Mouse (Mus musculus) kidney, postnatal 36 days (tissue): Measurements from ENCODE around the gene Noa1.

Experiments
- DNase-seq, 2 experiments: peaks; one replicate each; pipeline ENCODE4 v3.0.0; 2021 to 2022; ENCODE audit warnings: mixed read lengths in 2 of 2

Noa1 gene

GRCm38 (mm10) chr5:77252115-77252827 is 57.6 kb downstream of the Noa1 start:
- DNase-seq, result no peak

- DNase-seq, result no peak
Observed at GRCm38 (mm10) chr5:77251656-77252055, 58.2 kb downstream of the Noa1 start.

GRCm38 (mm10) chr5:77250083-77250482 is 59.8 kb downstream of the Noa1 start:
- no peak for DNase-seq

GRCm38 (mm10) chr5:77245787-77246671 is 63.9 kb downstream of the Noa1 start:
- peak; percentile 53 to 57 for DNase-seq

GRCm38 (mm10) chr5:77245463-77245786 is 64.5 kb downstream of the Noa1 start:
- DNase-seq, result no peak

- DNase-seq, result no peak
Observed at GRCm38 (mm10) chr5:77244331-77244987, 65.4 kb downstream of the Noa1 start.
